Mouse (Mus musculus) lung, adult 10 weeks (tissue): Measurements from ENCODE around the gene Vmn1r130. TPM values are rescaled to one million over a fixed set of nuclear protein-coding genes. Genes with fewer than 3 reads are reported as not detected.

Source experiments
- polyA plus RNA-seq: library from polyadenylated mRNA; stranded (reverse); fragments of 350-450 nt; fragmentation: Illumina TruSeq; extraction: RNeasy Lipid Tissue Mini Kit (QIAGEN cat#74804); gene quantifications from one replicate; pipeline ENCODE4 v1.2.3, GENCODE M21; 2014; ENCODE audit warnings: low read depth, low replicate concordance; ENCODE audit not compliant: insufficient read depth

The Vmn1r130 gene
- not detected for polyA plus RNA-seq

GRCm38 (mm10) chr7:21511480-21511879, at the start of gene Vmn1r130:
Gene Vmn1r130 (plus strand): TSS chr7:21511780.

GRCm38 (mm10) chr7:21545990-21546389, 34.4 kb downstream of the Vmn1r130 start, which contains the start of gene Vmn1r131:
Gene Vmn1r131 (minus strand): TSS chr7:21546090.

Other genes with a start within 250 kb of the Vmn1r130 start
- not detected for gene Vmn1r125, start 239.6 kb upstream of the Vmn1r130 start, polyA plus RNA-seq
- gene Vmn1r126, start 210.3 kb upstream of the Vmn1r130 start, polyA plus RNA-seq, result not detected
- gene Vmn1r127, start 191.9 kb upstream of the Vmn1r130 start, polyA plus RNA-seq, result not detected
- not detected for gene Vmn1r128, start 162.4 kb upstream of the Vmn1r130 start, polyA plus RNA-seq
- gene Vmn1r129, start 150.5 kb upstream of the Vmn1r130 start, polyA plus RNA-seq, result not detected
- gene Gm6882, start 79.0 kb upstream of the Vmn1r130 start, polyA plus RNA-seq, result not detected
- gene Vmn1r131, start 34.3 kb downstream of the Vmn1r130 start, polyA plus RNA-seq, result not detected
- gene Vmn1r132, start 102.3 kb downstream of the Vmn1r130 start, polyA plus RNA-seq, result not detected
- not detected for gene Gm4175, start 249.7 kb downstream of the Vmn1r130 start, polyA plus RNA-seq